Mouse (Mus musculus): ENCODE measurements at regions not wholly inside any gene's neighbourhood (a gene's known extent, or its start where the extent isn't known, plus 50 kb on each side); places are given as distances from the start of the nearest gene placed in this dataset.

DNA sequence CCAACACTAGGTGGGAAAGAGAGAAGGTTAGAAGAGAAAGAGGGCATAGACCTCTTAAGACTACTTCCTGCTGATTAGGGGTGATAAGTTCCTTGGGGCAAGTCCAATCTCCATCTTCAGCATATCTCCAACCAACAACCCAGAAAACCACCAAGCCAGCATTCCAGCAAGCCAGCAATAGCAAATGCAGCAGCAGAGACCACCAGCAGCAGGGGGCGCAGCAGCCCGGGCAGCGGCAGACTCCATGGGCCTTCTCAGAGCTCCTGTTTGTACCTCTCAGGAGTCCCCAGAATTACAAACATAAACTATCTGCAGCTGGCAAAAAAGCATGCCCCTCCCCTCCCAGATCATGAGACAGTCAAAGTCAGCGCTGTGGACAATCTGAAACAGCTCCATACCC lies 222.0 kb upstream of the Ttc29 start:
- TF ChIP-seq SIN3A (IDR thresholded peaks at IDR 0.05; ENCODE audit: low read length) (no peak), POLR2A (IDR thresholded peaks at IDR 0.05; ENCODE audit: control insufficient read depth in 1 of 2, insufficient read depth in 1 of 2, low read depth in 1 of 2, low read length in 2 of 2, poor library complexity in 1 of 2) (no peak), RCOR1 (IDR thresholded peaks at IDR 0.05; ENCODE audit: low read depth, low read length) (no peak), MYB (IDR thresholded peaks at IDR 0.05; ENCODE audit: low read depth, low read length) (no peak), CHD2 (IDR thresholded peaks at IDR 0.05; ENCODE audit: low read length) (no peak), MAZ (IDR thresholded peaks at IDR 0.05; ENCODE audit: low read depth, low read length) (no peak), GABPA (IDR thresholded peaks at IDR 0.05; ENCODE audit: low read depth, low read length) (no peak), POLR2AphosphoS5 (IDR thresholded peaks at IDR 0.05; ENCODE audit: borderline replicate concordance, low read depth, low read length) (no peak)
- Histone ChIP-seq H3K27ac (ENCODE audit: control insufficient read depth, low read depth, low read length) (no peak overlapping the region), H3K9ac (ENCODE audit: control insufficient read depth, low read depth, low read length, poor library complexity, severe bottlenecking) (no peak overlapping the region), H3K79me2 (ENCODE audit: control insufficient read depth, insufficient read depth, low read length, poor library complexity) (no peaks in the 10 kb centered on the region), H3K27me3 (ENCODE audit: control insufficient read depth in 1 of 2, insufficient read depth in 2 of 2, low read length in 2 of 2) (no peaks in the 10 kb centered on the region), H3K4me1 (ENCODE audit: control insufficient read depth in 1 of 2, insufficient read depth in 2 of 2, low read length in 2 of 2) (no peaks in the 10 kb centered on the region), H3K4me3 (ENCODE audit: control insufficient read depth in 1 of 2, insufficient read depth in 1 of 2, low read depth in 2 of 2, low read length in 2 of 2) (no peak overlapping the region), H3K36me3 (ENCODE audit: control insufficient read depth in 1 of 2, insufficient read depth in 2 of 2, low read length in 2 of 2) (no peaks in the 10 kb centered on the region), H3K9me3 (replicated peaks; ENCODE audit: insufficient read depth, low read length) (no peaks in the 10 kb centered on the region)
- DNase-seq (ENCODE audit: low read depth, low spot score): no peak

DNA sequence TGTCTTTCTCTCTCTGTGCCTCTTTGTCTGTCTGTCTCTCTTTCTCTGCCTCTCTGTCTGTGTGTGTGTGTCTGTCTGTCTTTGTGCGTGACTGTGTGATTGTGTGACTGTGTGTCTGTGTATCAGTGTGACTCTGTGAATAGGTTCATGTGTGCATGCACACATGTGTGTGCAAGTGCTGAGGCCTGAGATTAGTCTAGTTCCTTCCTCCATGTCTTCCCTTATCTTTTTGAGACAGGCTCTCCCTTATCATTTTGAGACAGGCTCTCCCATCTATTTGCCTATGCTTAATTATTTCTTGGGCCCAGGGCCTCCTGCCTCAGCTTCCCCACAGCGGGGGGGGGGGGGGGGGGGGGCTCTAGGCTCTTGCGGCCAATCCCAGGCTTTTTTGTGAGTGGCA lies 212.8 kb upstream of the Ttc29 start:
- TF ChIP-seq RCOR1 (IDR thresholded peaks at IDR 0.05; ENCODE audit: low read depth, low read length) (no peak), MAZ (IDR thresholded peaks at IDR 0.05; ENCODE audit: low read depth, low read length) (no peak), POLR2AphosphoS5 (IDR thresholded peaks at IDR 0.05; ENCODE audit: borderline replicate concordance, low read depth, low read length) (no peak), E2F4 (IDR thresholded peaks at IDR 0.05; ENCODE audit: borderline replicate concordance, low read depth, low read length) (no peak), MXI1 (IDR thresholded peaks at IDR 0.05; ENCODE audit: low read depth, low read length) (no peak), ZKSCAN1 (IDR thresholded peaks at IDR 0.05; ENCODE audit: low read depth, low read length) (no peak), ZC3H11A (IDR thresholded peaks at IDR 0.05; ENCODE audit: low read depth, low read length) (no peak), GATA1 (IDR thresholded peaks at IDR 0.05; ENCODE audit: low read depth, low read length) (0 out of 2 replicates have a peak, but pooled peaks have one; percentile 32), TAL1 (IDR thresholded peaks at IDR 0.05; ENCODE audit: low read length) (no peak), EP300 (IDR thresholded peaks at IDR 0.05; ENCODE audit: low read depth in 1 of 2, low read length in 2 of 2) (peak; percentile 37 to 42; a peak in 2 of 4 replicates), CHD2 (IDR thresholded peaks at IDR 0.05; ENCODE audit: low read length) (no peak), MYB (IDR thresholded peaks at IDR 0.05; ENCODE audit: low read depth, low read length) (no peak), POLR2A (IDR thresholded peaks at IDR 0.05; ENCODE audit: control insufficient read depth in 1 of 2, insufficient read depth in 1 of 2, low read depth in 1 of 2, low read length in 2 of 2, poor library complexity in 1 of 2) (no peak), TCF12 (IDR thresholded peaks at IDR 0.05; ENCODE audit: low read depth, low read length) (peak; percentile 72; the same call in 1 of the 2 replicates), ETS1 (IDR thresholded peaks at IDR 0.05; ENCODE audit: low read depth, low read length) (0 out of 2 replicates have a peak, but pooled peaks have one; percentile 31), JUND (IDR thresholded peaks at IDR 0.05; ENCODE audit: low read depth, low read length) (no peak)
- peak; percentile 14 for DNase-seq (ENCODE audit: low read depth, low spot score)
- Histone ChIP-seq H3K9ac (ENCODE audit: control insufficient read depth, low read depth, low read length, poor library complexity, severe bottlenecking) (no peak overlapping the region), H3K9me3 (replicated peaks; ENCODE audit: insufficient read depth, low read length) (no peaks in the 10 kb centered on the region), H3K27ac (ENCODE audit: control insufficient read depth, low read depth, low read length) (no peak overlapping the region), H3K79me2 (ENCODE audit: control insufficient read depth, insufficient read depth, low read length, poor library complexity) (no peaks in the 10 kb centered on the region), H3K4me1 (ENCODE audit: control insufficient read depth in 1 of 2, insufficient read depth in 2 of 2, low read length in 2 of 2) (peaks cover 0 to 2% of the 10 kb centered on the region in 2 experiments; a peak in 1 of 4 replicates), H3K27me3 (ENCODE audit: control insufficient read depth in 1 of 2, insufficient read depth in 2 of 2, low read length in 2 of 2) (no peaks in the 10 kb centered on the region; a peak in 1 of 4 replicates), H3K36me3 (ENCODE audit: control insufficient read depth in 1 of 2, insufficient read depth in 2 of 2, low read length in 2 of 2) (no peaks in the 10 kb centered on the region), H3K4me3 (ENCODE audit: control insufficient read depth in 1 of 2, insufficient read depth in 1 of 2, low read depth in 2 of 2, low read length in 2 of 2) (no peak overlapping the region)
